Comparison of ENCODE assay signal across 8 mouse cellular contexts in the genomic region with DNA sequence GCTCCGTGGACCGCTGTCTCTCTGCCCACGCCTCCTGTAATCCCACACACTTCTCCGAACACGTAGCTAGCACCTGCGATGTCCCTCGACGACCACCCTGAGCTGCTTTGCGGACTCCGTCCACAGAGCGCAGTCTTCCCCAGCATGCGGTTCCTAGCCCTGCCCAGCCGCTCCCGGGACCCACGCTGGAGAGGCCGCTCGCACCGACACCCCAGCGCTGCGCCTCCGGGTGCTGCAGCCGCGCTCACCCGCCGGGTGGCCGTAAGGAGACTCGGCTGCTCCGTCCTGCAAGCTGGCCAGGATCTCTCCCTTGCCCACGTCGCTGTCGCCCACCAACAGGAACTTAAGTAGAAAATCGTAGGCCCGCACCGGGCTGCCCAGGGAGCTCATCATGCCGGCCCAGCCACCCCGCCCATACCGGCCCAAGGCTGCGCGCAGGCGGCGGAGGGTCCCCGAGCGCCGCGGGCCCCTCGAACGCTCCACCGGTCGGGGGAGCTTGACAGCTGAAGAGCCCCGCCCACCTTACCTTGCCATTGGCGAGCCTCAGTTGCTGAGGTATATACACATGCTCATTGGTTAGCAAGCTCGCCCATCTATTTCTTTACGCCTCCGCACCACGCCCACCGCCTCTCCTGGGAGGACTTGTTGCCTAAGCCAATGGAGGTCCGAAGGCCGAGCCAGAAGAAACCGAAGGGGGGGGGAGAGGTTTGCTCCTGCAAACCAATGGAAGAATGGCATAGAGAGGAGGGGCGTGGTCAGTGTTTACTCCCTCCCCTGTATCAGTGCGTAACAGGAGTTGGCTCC. TPM values are rescaled to one million over a fixed set of nuclear protein-coding genes. Genes with fewer than 3 reads are reported as not detected.
DNase-seq lines count a peak whose midpoint lies in the region; ATAC-seq and TF ChIP-seq lines count a peak whose summit lies in the region.

Gene Rab40b (minus strand): TSS at position 502 of the 804 bp plus-strand sequence.

- no peaks in the 10 kb centered on the region; the same call in 1 of the 2 replicates for H3K27me3 ChIP-seq in kidney, embryonic 14.5 days (ENCODE audit: control insufficient read depth, insufficient read depth, low read length)
- H3K27me3 ChIP-seq in limb, embryonic 14.5 days (ENCODE audit: control insufficient read depth, insufficient read depth, low read length) = no peaks in the 10 kb centered on the region
- H3K27me3 ChIP-seq in midbrain, postnatal 0 days (ENCODE audit: insufficient read depth, low read length) = no peaks in the 10 kb centered on the region

- H3K9ac ChIP-seq in kidney, embryonic 14.5 days (ENCODE audit: low read depth, low read length) = peak within 1 kb of the TSS; percentile 63
- H3K9ac ChIP-seq in limb, embryonic 14.5 days (ENCODE audit: low read depth, low read length, severe bottlenecking) = peak within 1 kb of the TSS; percentile 58
- peak within 1 kb of the TSS; percentile 65 for H3K9ac ChIP-seq in midbrain, postnatal 0 days (replicated peaks; ENCODE audit: low read length, poor library complexity, severe bottlenecking)

- DNase-seq in CD4-positive, CD25-positive, alpha-beta regulatory T cell, adult 2 months (ENCODE audit: low read depth, low spot score) = peak; percentile 51
- DNase-seq in heart, adult 9 months (ENCODE audit: low spot score in 2 of 2) = peak; percentile 91
- DNase-seq in limb, embryonic 14.5 days (ENCODE audit: low spot score) = peak; percentile 99
- peak; percentile 99 for DNase-seq in midbrain, postnatal 0 days (ENCODE audit: low spot score)
- DNase-seq in spleen, postnatal 4 days (ENCODE audit: low spot score in 2 of 2) = peak; percentile 74 to 78

- TF ChIP-seq POLR2A in limb, embryonic 14.5 days (IDR thresholded peaks at IDR 0.05; ENCODE audit: borderline replicate concordance, extremely low read depth, insufficient read depth, insufficient read length) = no peak

- H3K4me3 ChIP-seq in kidney, embryonic 14.5 days (ENCODE audit: low read length) = peak within 1 kb of the TSS; percentile 56
- H3K4me3 ChIP-seq in limb, embryonic 14.5 days (replicated peaks; ENCODE audit: low read length) = peak within 1 kb of the TSS; percentile 64
- H3K4me3 ChIP-seq in midbrain, postnatal 0 days (ENCODE audit: low read depth, low read length) = peak within 1 kb of the TSS; percentile 68

- no peak for ATAC-seq in CD4-positive, CD25-positive, alpha-beta regulatory T cell, adult 4 months
- peak; percentile 96 for ATAC-seq in erythroblast, adult 5-6 weeks (replicated peaks; ENCODE audit: low FRiP score, poor library complexity, severe bottlenecking)
- ATAC-seq in kidney, embryonic 14.5 days (ENCODE audit: low FRiP score, low TSS enrichment) = peak; percentile 99
- ATAC-seq in limb, embryonic 14.5 days (ENCODE audit: low FRiP score, low read depth) = peak; percentile 99
- peak; percentile 99 for ATAC-seq in midbrain, postnatal 0 days (ENCODE audit: low FRiP score)

- H3K4me1 ChIP-seq in kidney, embryonic 14.5 days (ENCODE audit: control insufficient read depth, insufficient read depth, low read length) = no peaks in the 10 kb centered on the region
- H3K4me1 ChIP-seq in limb, embryonic 14.5 days (ENCODE audit: control insufficient read depth, insufficient read depth, low read length) = peaks cover 11% of the 10 kb centered on the region
- peaks cover 3% of the 10 kb centered on the region; the same call in 1 of the 2 replicates for H3K4me1 ChIP-seq in midbrain, postnatal 0 days (ENCODE audit: insufficient read depth, low read length)

- H3K9me3 ChIP-seq in kidney, embryonic 14.5 days (ENCODE audit: control insufficient read depth, low read length) = no peaks in the 10 kb centered on the region
- H3K9me3 ChIP-seq in limb, embryonic 14.5 days (ENCODE audit: control insufficient read depth, low read length) = no peaks in the 10 kb centered on the region
- H3K9me3 ChIP-seq in midbrain, postnatal 0 days (ENCODE audit: low read length) = no peaks in the 10 kb centered on the region

- TF ChIP-seq CTCF in midbrain, postnatal 0 days (IDR thresholded peaks at IDR 0.05) = no peak; the same call in 1 of the 2 replicates

- no peak within 1 kb of the TSS for H3K27ac ChIP-seq in kidney, embryonic 14.5 days (ENCODE audit: low read depth, low read length)
- H3K27ac ChIP-seq in limb, embryonic 14.5 days (replicated peaks; ENCODE audit: low read depth, low read length) = no peak within 1 kb of the TSS
- H3K27ac ChIP-seq in midbrain, postnatal 0 days (ENCODE audit: low read depth, low read length) = peak within 1 kb of the TSS; percentile 52

- 1% methylated on average over 61 of the region's 61 CpGs for WGBS in kidney, embryonic 14.5 days
- WGBS in limb, embryonic 14.5 days = 1% methylated on average over 60 of the region's 61 CpGs
- WGBS in midbrain, postnatal 0 days = under 1% methylated on average over 61 of the region's 61 CpGs

- no peaks in the 10 kb centered on the region for H3K36me3 ChIP-seq in kidney, embryonic 14.5 days (ENCODE audit: control insufficient read depth, insufficient read depth, low read length)
- H3K36me3 ChIP-seq in limb, embryonic 14.5 days (ENCODE audit: control insufficient read depth, insufficient read depth, low read length) = no peaks in the 10 kb centered on the region
- no peaks in the 10 kb centered on the region for H3K36me3 ChIP-seq in midbrain, postnatal 0 days (ENCODE audit: insufficient read depth, low read length)

- peak within 1 kb of the TSS; percentile 93 for H3K4me2 ChIP-seq in kidney, embryonic 14.5 days (replicated peaks; ENCODE audit: low read depth, low read length)
- peak within 1 kb of the TSS; percentile 90 for H3K4me2 ChIP-seq in limb, embryonic 14.5 days (replicated peaks; ENCODE audit: low read depth, low read length, severe bottlenecking)
- peak within 1 kb of the TSS; percentile 85 for H3K4me2 ChIP-seq in midbrain, postnatal 0 days (ENCODE audit: low read depth, low read length, poor library complexity, severe bottlenecking)

RNA-seq across cellular contexts. Expression of gene Rab40b, which starts in this region (rescaled TPM):
- not detected for polyA plus RNA-seq in CD4-positive, CD25-positive, alpha-beta regulatory T cell, adult 4 months (2017; shearing (Covaris generic))
- total RNA-seq in erythroblast, adult 5-6 weeks (2015; ENCODE audit: low replicate concordance) = not detected in 2 replicates
- total RNA-seq in erythroblast, adult 5-6 weeks (2017; ENCODE audit: low replicate concordance) = not detected in 2 replicates
- polyA plus RNA-seq in kidney, embryonic 14.5 days (2014; fragmentation: Nextera tagmentation; extraction: Ambion mirVana) = 3.2 and 4.3 TPM in 2 replicates
- polyA plus RNA-seq in limb, embryonic 14.5 days (2012; rRNA removed) = 10.8 and 13.0 TPM in 2 replicates
- 16.8 and 19.0 TPM in 2 replicates for polyA plus RNA-seq in limb, embryonic 14.5 days (2014; fragmentation: Nextera tagmentation; extraction: Ambion mirVana)
- 15.0 and 18.3 TPM in 2 replicates for total RNA-seq in midbrain, postnatal 0 days (2014; rRNA removed)
- 14.8 and 15.7 TPM in 2 replicates for polyA plus RNA-seq in midbrain, postnatal 0 days (2015; fragmentation: Nextera tagmentation; extraction: Ambion mirVana)

Comparison
In these comparisons a context has a peak if more than half of its experiments do, and no peak if none do; other contexts are left out.
1. Peak in ATAC-seq in erythroblast, adult 5-6 weeks; RNA of the gene not detected or under 1 TPM.